Mouse (Mus musculus): ENCODE data around the gene Atp2c2. TPM values are rescaled to one million over a fixed set of nuclear protein-coding genes. Genes with fewer than 3 reads are reported as not detected.

The Atp2c2 gene
- polyA plus RNA-seq, 1 experiment, result 0.28 TPM

DNA sequence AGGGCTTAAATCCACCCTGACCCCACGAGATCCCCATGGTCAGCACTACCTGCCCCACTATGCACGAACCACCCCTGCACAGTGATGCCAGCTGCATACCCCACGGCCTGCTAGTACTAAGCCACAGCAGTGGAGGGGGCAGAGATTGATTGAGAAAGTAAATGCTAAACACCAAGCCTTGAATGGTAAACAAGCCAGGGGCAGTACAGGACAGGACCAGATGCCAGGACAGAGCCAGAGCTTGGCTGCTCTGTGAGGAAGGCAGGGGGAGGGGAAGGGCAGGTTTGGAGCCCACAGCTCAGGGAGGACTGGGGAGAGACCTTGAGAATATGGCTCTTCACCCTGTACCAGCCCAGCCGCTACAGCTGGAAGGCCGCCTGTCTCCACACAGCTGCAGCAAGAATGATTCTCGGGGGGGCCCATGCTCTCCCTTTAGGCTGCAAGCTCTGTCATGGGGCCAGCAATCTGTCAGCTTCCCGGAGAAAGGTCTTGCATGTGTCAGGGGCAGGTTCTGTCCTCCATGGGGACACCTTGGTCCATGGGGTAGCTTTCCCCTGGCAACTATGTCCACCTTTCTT is 76.9 kb downstream of the Atp2c2 start:
- no peak for DNase-seq
- 77% methylated on average over 7 of the region's 7 CpGs for WGBS
- Histone ChIP-seq H3K27ac (ENCODE audit: insufficient read depth, low read length) (no peak overlapping the region), H3K27me3 (ENCODE audit: control insufficient read depth, insufficient read depth, low read length) (no peaks in the 10 kb centered on the region), H3K4me1 (ENCODE audit: control insufficient read depth, insufficient read depth, low read length) (peaks cover 6% of the 10 kb centered on the region), H3K4me3 (replicated peaks; ENCODE audit: insufficient read depth, low read depth, low read length) (no peak overlapping the region)
- TF ChIP-seq POLR2A (IDR thresholded peaks at IDR 0.05; ENCODE audit: borderline replicate concordance, insufficient read depth, low read length) (no peak), CTCF (IDR thresholded peaks at IDR 0.05; ENCODE audit: borderline replicate concordance, insufficient read depth, low read depth, low read length) (no peak)

GRCm38 (mm10) chr8:119777765-119778164 is 78.0 kb downstream of the Atp2c2 start:
- no peaks in the 10 kb centered on the region for H3K27me3 ChIP-seq (ENCODE audit: control insufficient read depth, insufficient read depth, low read length)
- 3% methylated on average over 7 of the region's 7 CpGs for WGBS

DNA sequence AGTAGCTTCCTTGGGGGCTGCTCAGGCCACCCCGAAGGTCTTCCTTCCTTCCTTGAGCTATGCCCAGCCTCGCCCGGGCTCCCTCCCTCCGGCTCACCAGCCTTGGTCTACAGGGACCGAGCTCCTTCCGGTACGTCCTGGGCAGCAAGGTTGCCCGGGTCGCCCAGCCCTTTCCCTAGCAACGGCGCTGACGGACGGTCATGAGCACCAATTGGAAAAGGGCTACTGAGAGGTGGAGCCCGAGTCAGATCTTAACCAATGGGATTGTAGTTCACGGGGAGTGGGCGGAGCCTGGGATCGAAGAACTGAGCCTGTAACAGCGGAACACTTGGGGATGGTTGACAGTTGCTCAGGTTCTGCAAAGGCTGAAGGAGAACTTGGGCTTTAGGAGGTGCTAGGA is 78.5 kb downstream of the Atp2c2 start, which contains the start of gene Tldc1:
Tldc1 (minus strand) TSS at position 154 of the 400 bp plus-strand sequence.
- under 1% methylated on average over 18 of the region's 18 CpGs for WGBS
- peak; percentile 99 to 100 for DNase-seq
- peak within 1 kb of the TSS; percentile 89 for H3K27ac ChIP-seq (ENCODE audit: insufficient read depth, low read length)
- H3K4me1 ChIP-seq (ENCODE audit: control insufficient read depth, insufficient read depth, low read length), result peaks cover 6% of the 10 kb centered on the region
- TF ChIP-seq CTCF (IDR thresholded peaks at IDR 0.05; ENCODE audit: borderline replicate concordance, insufficient read depth, low read depth, low read length) (no peak), POLR2A (IDR thresholded peaks at IDR 0.05; ENCODE audit: borderline replicate concordance, insufficient read depth, low read length) (peak; percentile 89)
- H3K27me3 ChIP-seq (ENCODE audit: control insufficient read depth, insufficient read depth, low read length), result no peaks in the 10 kb centered on the region
- H3K4me3 ChIP-seq (replicated peaks; ENCODE audit: insufficient read depth, low read depth, low read length), result peak within 1 kb of the TSS; percentile 82

More at GRCm38 (mm10) chr8:119777765-119778164, 78.0 kb downstream of the Atp2c2 start:
- Histone ChIP-seq H3K4me3 (replicated peaks; ENCODE audit: insufficient read depth, low read depth, low read length) (peak overlapping the region; percentile 82), H3K4me1 (ENCODE audit: control insufficient read depth, insufficient read depth, low read length) (peaks cover 6% of the 10 kb centered on the region), H3K27ac (ENCODE audit: insufficient read depth, low read length) (peak overlapping the region; percentile 89)
- no peak for DNase-seq
- no peak for TF ChIP-seq CTCF (IDR thresholded peaks at IDR 0.05; ENCODE audit: borderline replicate concordance, insufficient read depth, low read depth, low read length)
- no peak for TF ChIP-seq POLR2A (IDR thresholded peaks at IDR 0.05; ENCODE audit: borderline replicate concordance, insufficient read depth, low read length)

DNA sequence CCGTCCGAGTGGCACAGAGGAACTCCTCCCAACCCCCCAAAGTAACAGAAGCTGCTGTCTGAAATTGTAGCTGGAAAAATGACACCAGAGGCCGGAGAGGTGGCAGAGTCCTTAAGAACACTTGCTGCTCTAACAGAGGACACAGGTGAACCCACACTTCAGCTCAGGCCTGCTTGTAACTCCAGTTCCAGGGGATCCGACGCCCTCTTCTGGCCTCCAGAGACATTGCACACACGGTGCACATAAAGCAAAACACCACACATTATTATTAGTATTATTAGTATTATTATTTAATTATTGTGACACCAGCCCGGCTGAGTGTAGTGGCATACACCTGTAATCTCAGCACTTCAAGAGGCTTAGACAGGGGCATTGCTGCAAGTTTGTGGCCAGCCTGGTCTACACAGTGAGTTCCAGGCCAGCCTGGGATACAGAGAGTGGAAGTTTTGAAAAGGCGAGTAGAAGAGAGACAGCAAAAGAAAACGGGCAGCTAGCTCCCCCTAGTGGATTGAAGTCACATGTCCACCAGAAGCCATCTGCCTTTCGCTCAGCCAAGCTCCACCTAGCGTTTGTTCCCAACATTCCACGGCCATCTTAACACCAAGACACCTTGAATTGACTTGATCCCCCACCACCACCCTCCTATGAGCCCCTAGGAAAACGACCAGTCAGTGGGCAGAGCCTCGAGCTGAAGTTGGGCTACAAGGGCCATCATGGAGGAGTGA is 79.4 kb downstream of the Atp2c2 start:
- DNase-seq, result peak; percentile 85
- 26% methylated on average over 14 of the region's 14 CpGs for WGBS
- Histone ChIP-seq H3K4me1 (ENCODE audit: control insufficient read depth, insufficient read depth, low read length) (peaks cover 6% of the 10 kb centered on the region), H3K27me3 (ENCODE audit: control insufficient read depth, insufficient read depth, low read length) (no peaks in the 10 kb centered on the region), H3K27ac (ENCODE audit: insufficient read depth, low read length) (0 out of 2 replicates have a peak overlapping the region, but pooled peaks have one; percentile 26), H3K4me3 (replicated peaks; ENCODE audit: insufficient read depth, low read depth, low read length) (no peak overlapping the region)
- no peak for TF ChIP-seq POLR2A (IDR thresholded peaks at IDR 0.05; ENCODE audit: borderline replicate concordance, insufficient read depth, low read length)
- peak; percentile 94 for TF ChIP-seq CTCF (IDR thresholded peaks at IDR 0.05; ENCODE audit: borderline replicate concordance, insufficient read depth, low read depth, low read length)

DNA sequence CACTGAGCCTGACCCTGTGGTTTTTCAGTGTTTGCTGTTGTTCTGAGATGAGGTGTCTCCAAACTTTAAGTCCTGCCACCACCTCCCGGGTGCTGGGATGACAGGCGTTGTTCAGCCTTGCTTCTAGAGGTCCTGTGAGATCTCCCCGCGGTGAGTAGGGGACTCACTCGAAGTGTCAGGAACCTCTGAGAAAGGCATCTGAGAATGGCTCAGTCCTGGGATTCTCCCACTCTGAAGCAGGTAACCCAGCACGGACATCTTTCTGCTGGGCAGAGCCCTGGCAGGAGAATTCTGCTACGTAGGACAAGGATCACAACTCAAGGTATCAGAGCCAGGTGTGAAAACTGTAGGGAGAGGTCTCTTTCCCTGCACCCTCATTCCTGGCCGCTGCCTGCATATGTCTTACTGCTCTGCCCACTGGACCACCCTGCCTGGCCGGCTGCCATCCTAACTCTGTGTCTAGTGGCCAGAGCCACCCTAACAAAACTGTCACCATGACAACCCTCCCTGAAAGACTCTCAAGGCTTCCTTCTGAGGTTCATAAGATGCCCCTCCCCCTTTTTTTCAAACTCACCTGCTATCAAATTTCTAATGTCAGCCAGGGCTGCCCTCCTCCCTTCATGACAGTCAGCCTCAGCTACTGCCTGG is 80.7 kb downstream of the Atp2c2 start:
- WGBS, result 81% methylated on average over 9 of the region's 9 CpGs
- no peak for DNase-seq
- TF ChIP-seq CTCF (IDR thresholded peaks at IDR 0.05; ENCODE audit: borderline replicate concordance, insufficient read depth, low read depth, low read length) (no peak), POLR2A (IDR thresholded peaks at IDR 0.05; ENCODE audit: borderline replicate concordance, insufficient read depth, low read length) (no peak)
- no peaks in the 10 kb centered on the region for H3K27me3 ChIP-seq (ENCODE audit: control insufficient read depth, insufficient read depth, low read length)
- H3K27ac ChIP-seq (ENCODE audit: insufficient read depth, low read length), result no peak overlapping the region
- peaks cover 6% of the 10 kb centered on the region for H3K4me1 ChIP-seq (ENCODE audit: control insufficient read depth, insufficient read depth, low read length)
- H3K4me3 ChIP-seq (replicated peaks; ENCODE audit: insufficient read depth, low read depth, low read length), result no peak overlapping the region

DNA sequence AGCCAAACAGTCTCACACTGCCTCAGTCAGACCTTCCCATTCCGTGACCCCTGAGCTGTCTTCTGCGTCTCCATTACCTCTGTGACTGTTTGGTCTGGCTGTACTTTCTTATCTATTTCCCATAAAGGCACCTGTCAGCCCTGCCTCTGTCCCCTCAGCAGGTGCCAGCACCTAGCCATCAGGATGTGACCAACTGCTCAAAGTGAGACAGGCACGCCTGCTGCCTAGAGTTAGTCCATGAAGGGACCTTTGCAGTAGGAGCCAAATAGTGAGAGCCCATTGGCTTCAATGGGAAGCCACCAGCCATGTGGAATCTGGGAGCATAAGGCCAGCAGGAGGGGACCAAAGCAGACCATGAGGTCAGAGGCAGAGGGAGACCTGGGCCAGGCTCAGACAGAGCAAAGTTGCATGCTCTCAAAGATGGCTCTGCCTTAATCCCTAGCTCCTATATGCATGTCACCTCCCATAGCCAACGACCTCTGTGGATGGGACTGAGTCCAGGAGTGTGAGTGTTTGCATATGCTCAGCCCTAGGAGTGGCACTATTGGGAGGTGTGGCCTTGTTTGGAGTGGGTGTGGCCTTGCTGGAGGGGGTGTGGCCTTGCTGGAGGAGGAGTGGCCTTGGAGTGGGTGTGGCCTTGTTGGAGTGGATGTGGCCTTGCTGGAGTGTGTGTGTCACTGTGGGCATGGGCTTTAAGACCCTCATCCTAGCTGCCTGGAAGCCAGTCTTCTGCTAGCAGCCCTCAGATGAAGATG is 81.5 kb downstream of the Atp2c2 start:
- TF ChIP-seq POLR2A (IDR thresholded peaks at IDR 0.05; ENCODE audit: borderline replicate concordance, insufficient read depth, low read length), result no peak
- TF ChIP-seq CTCF (IDR thresholded peaks at IDR 0.05; ENCODE audit: borderline replicate concordance, insufficient read depth, low read depth, low read length), result no peak
- Histone ChIP-seq H3K27me3 (ENCODE audit: control insufficient read depth, insufficient read depth, low read length) (no peaks in the 10 kb centered on the region), H3K4me3 (replicated peaks; ENCODE audit: insufficient read depth, low read depth, low read length) (no peak overlapping the region), H3K27ac (ENCODE audit: insufficient read depth, low read length) (no peak overlapping the region), H3K4me1 (ENCODE audit: control insufficient read depth, insufficient read depth, low read length) (peaks cover 13% of the 10 kb centered on the region)
- DNase-seq, result no peak
- 67% methylated on average over 4 of the region's 4 CpGs for WGBS

GRCm38 (mm10) chr8:119782715-119783114 is 82.9 kb downstream of the Atp2c2 start:
- WGBS, result 6% methylated on average over 5 of the region's 5 CpGs
- Histone ChIP-seq H3K27me3 (ENCODE audit: control insufficient read depth, insufficient read depth, low read length) (no peaks in the 10 kb centered on the region), H3K27ac (ENCODE audit: insufficient read depth, low read length) (no peak overlapping the region), H3K4me3 (replicated peaks; ENCODE audit: insufficient read depth, low read depth, low read length) (no peak overlapping the region), H3K4me1 (ENCODE audit: control insufficient read depth, insufficient read depth, low read length) (peaks cover 8% of the 10 kb centered on the region)
- DNase-seq, result peak; percentile 78 to 81
- no peak for TF ChIP-seq POLR2A (IDR thresholded peaks at IDR 0.05; ENCODE audit: borderline replicate concordance, insufficient read depth, low read length)
- peak; percentile 87 for TF ChIP-seq CTCF (IDR thresholded peaks at IDR 0.05; ENCODE audit: borderline replicate concordance, insufficient read depth, low read depth, low read length)
